Mouse (Mus musculus) myocyte (in vitro differentiated cells): ENCODE measurements at regions not wholly inside any gene's neighbourhood (a gene's known extent, or its start where the extent isn't known, plus 50 kb on each side); places are given as distances from the start of the nearest gene placed in this dataset.

ENCODE experiments used
- H3K27me3 ChIP-seq: one replicate; pipeline ENCODE4 v1.6.1; 2011; ENCODE audit not compliant: control insufficient read depth, insufficient read depth, insufficient read length
- H3K36me3 ChIP-seq: one replicate; pipeline ENCODE4 v1.6.1; 2011; ENCODE audit not compliant: control insufficient read depth, insufficient read depth
- H3K4me2 ChIP-seq: one replicate; pipeline ENCODE4 v1.6.1; 2011; ENCODE audit warnings: low read depth, control low read depth
- H3K4me3 ChIP-seq: one replicate; pipeline ENCODE4 v1.5.1; 2011; ENCODE audit warnings: mild to moderate bottlenecking, control low read depth, moderate library complexity
- H3K79me2 ChIP-seq: one replicate; pipeline ENCODE4 v1.6.1; 2011; ENCODE audit not compliant: control insufficient read depth, insufficient read depth
- H3ac ChIP-seq: one replicate; pipeline ENCODE4 v1.6.1; 2011; ENCODE audit not compliant: control insufficient read depth, insufficient read length
- CEBPB ChIP-seq: IDR thresholded peaks from 2 replicates; pipeline ENCODE4 v1.6.1; 2011; ENCODE audit warnings: mild to moderate bottlenecking, moderate library complexity; ENCODE audit not compliant: poor library complexity, insufficient read depth, severe bottlenecking
- E2F4 ChIP-seq: IDR thresholded peaks from one replicate; pipeline ENCODE4 v1.6.1; 2011; ENCODE audit warnings: mild to moderate bottlenecking, control low read depth, moderate library complexity; ENCODE audit not compliant: insufficient read depth
- MAX ChIP-seq: IDR thresholded peaks from one replicate; pipeline ENCODE4 v1.6.1; 2011; ENCODE audit warnings: low read depth, mild to moderate bottlenecking, control low read depth
- MYOD1 ChIP-seq, 3 experiments: IDR thresholded peaks; one replicate each; pipeline ENCODE4 v1.6.1; 2011; ENCODE audit warnings: control low read depth in 2 of 3, low read depth in 2 of 3, mild to moderate bottlenecking in 2 of 3, moderate library complexity in 1 of 3; ENCODE audit not compliant: insufficient read length in 2 of 3, control insufficient read depth in 1 of 3
- MYOG ChIP-seq, 3 experiments: IDR thresholded peaks; one replicate each; pipeline ENCODE4 v1.6.1; 2011; ENCODE audit warnings: control low read depth in 2 of 3, low read depth in 2 of 3, mild to moderate bottlenecking in 2 of 3; ENCODE audit not compliant: insufficient read length in 2 of 3, control insufficient read depth in 1 of 3, insufficient read depth in 1 of 3
- POLR2A ChIP-seq: IDR thresholded peaks from one replicate; pipeline ENCODE4 v1.6.1; 2011; ENCODE audit warnings: low read depth, mild to moderate bottlenecking, control low read depth, moderate library complexity; ENCODE audit not compliant: insufficient read length
- POLR2AphosphoS2 ChIP-seq: IDR thresholded peaks from one replicate; pipeline ENCODE4 v1.6.1; 2011; ENCODE audit warnings: low read depth, control low read depth; ENCODE audit not compliant: insufficient read length
- REST ChIP-seq: IDR thresholded peaks from one replicate; pipeline ENCODE4 v1.6.1; 2011; ENCODE audit warnings: mild to moderate bottlenecking, control low read depth, moderate library complexity; ENCODE audit not compliant: insufficient read depth, insufficient read length
- SRF ChIP-seq: IDR thresholded peaks from one replicate; pipeline ENCODE4 v1.6.1; 2011; ENCODE audit warnings: low read depth; ENCODE audit not compliant: control insufficient read depth, insufficient read length
- TCF12 ChIP-seq: IDR thresholded peaks from one replicate; pipeline ENCODE4 v1.6.1; 2011; ENCODE audit warnings: mild to moderate bottlenecking, control low read depth; ENCODE audit not compliant: poor library complexity, insufficient read depth, severe bottlenecking
- TCF3 ChIP-seq: IDR thresholded peaks from one replicate; pipeline ENCODE4 v1.6.1; 2011; ENCODE audit warnings: low read depth, control low read depth; ENCODE audit not compliant: insufficient read length
- USF1 ChIP-seq: IDR thresholded peaks from one replicate; pipeline ENCODE4 v1.6.1; 2011; ENCODE audit warnings: low read depth, mild to moderate bottlenecking, control low read depth, moderate library complexity

GRCm38 (mm10) chr5:99099727-99100116 is 62.6 kb upstream of the Prkg2 start:
- Histone ChIP-seq H3K36me3 (no peaks in the 10 kb centered on the region), H3ac (no peak overlapping the region), H3K4me3 (no peak overlapping the region), H3K79me2 (no peaks in the 10 kb centered on the region), H3K27me3 (no peaks in the 10 kb centered on the region), H3K4me2 (no peak overlapping the region)
- TF ChIP-seq USF1 (no peak), POLR2AphosphoS2 (no peak), CEBPB (no peak), TCF12 (no peak), TCF3 (no peak), SRF (no peak), MYOD1 (IDR thresholded peaks at IDR 0.05; ENCODE audit: control insufficient read depth in 1 of 3, insufficient read length in 2 of 3, low read depth in 2 of 3) (no peak), MAX (no peak), E2F4 (no peak), REST (no peak), MYOG (IDR thresholded peaks at IDR 0.05; ENCODE audit: control insufficient read depth in 1 of 3, insufficient read depth in 1 of 3, insufficient read length in 2 of 3, low read depth in 2 of 3) (no peak), POLR2A (no peak)

- Histone ChIP-seq H3K79me2 (no peaks in the 10 kb centered on the region), H3K36me3 (no peaks in the 10 kb centered on the region), H3K4me3 (no peak overlapping the region), H3ac (no peak overlapping the region), H3K27me3 (no peaks in the 10 kb centered on the region), H3K4me2 (no peak overlapping the region)
- TF ChIP-seq SRF (no peak), TCF12 (no peak), REST (no peak), CEBPB (no peak)
Observed at GRCm38 (mm10) chr5:99099014-99099726, 62.0 kb upstream of the Prkg2 start.
